Mouse (Mus musculus) heart, adult 2 months (tissue): ENCODE results near the gene Aox4. TPM values are rescaled to one million over a fixed set of nuclear protein-coding genes. Genes with fewer than 3 reads are reported as not detected.

Experiments used
- DNase-seq, 2 experiments: peaks; one replicate each; pipeline ENCODE4 v3.0.0; 2021
- H3K27ac ChIP-seq: fragments of 200-600 bp; 2 replicates; pipeline ENCODE4 v1.8.1; 2022
- H3K27me3 ChIP-seq: fragments of 200-500 bp; 2 replicates; pipeline ENCODE4 v1.6.1; 2012; ENCODE audit warnings: mild to moderate bottlenecking, low read length, inconsistent platforms, mixed read lengths; ENCODE audit not compliant: control insufficient read depth, insufficient read depth
- H3K36me3 ChIP-seq: fragments of 200-500 bp; 2 replicates; pipeline ENCODE4 v1.6.1; 2012; ENCODE audit warnings: low read length, inconsistent platforms; ENCODE audit not compliant: control insufficient read depth, insufficient read depth
- H3K4me1 ChIP-seq: fragments of 200-500 bp; 2 replicates; pipeline ENCODE4 v1.6.1; 2011; ENCODE audit warnings: low read length; ENCODE audit not compliant: control insufficient read depth, insufficient read depth
- H3K4me3 ChIP-seq: fragments of 200-600 bp; 2 replicates; pipeline ENCODE4 v1.8.1; 2022
- H3K79me2 ChIP-seq: fragments of 200-500 bp; replicated peaks from 2 replicates; pipeline ENCODE4 v1.6.1; 2012; ENCODE audit warnings: mild to moderate bottlenecking, inconsistent platforms, low read length, moderate library complexity, mixed read lengths; ENCODE audit not compliant: control insufficient read depth, insufficient read depth
- H3K9ac ChIP-seq: fragments of 200-500 bp; 2 replicates; pipeline ENCODE4 v1.6.1; 2012; ENCODE audit warnings: low read depth, mild to moderate bottlenecking, control low read depth, inconsistent platforms, low read length, mixed read lengths
- CTCF ChIP-seq: fragments of 200-600 bp; IDR thresholded peaks from 2 replicates; pipeline ENCODE4 v1.8.1; 2022; ENCODE audit warnings: antibody characterized with exemption, mild to moderate bottlenecking, moderate library complexity
- EP300 ChIP-seq: fragments of 200-500 bp; IDR thresholded peaks from 2 replicates; pipeline ENCODE4 v1.6.1; 2011; ENCODE audit warnings: low read depth, low read length, control low read depth; ENCODE audit not compliant: insufficient read depth
- POLR2A ChIP-seq: fragments of 200-500 bp; IDR thresholded peaks from 2 replicates; pipeline ENCODE4 v1.6.1; 2011; ENCODE audit warnings: mild to moderate bottlenecking, low read depth, low read length, control low read depth; ENCODE audit not compliant: insufficient read depth
- WGBS: fragments of 180-500 bp; shearing (Covaris S2); methylation state at CpG from one replicate; pipeline ENCODE4 v1.1.7; 2018; 5-methylcytosine and 5-hydroxymethylcytosine counted together
- intact Hi-C: fragments of 180-260 bp; cut with DNase I; formaldehyde crosslinking; loops from one replicate; pipeline ENCODE4 v1.15.1; 2025
- polyA plus RNA-seq: library from polyadenylated mRNA; depleted of rRNA; stranded (reverse); fragments of >200 nt; gene quantifications from 2 replicates; pipeline ENCODE4 v1.2.3, GENCODE M21; 2012
- total RNA-seq, 2 experiments: library from RNA; stranded (reverse); gene quantifications; 2 replicates each; pipeline ENCODE4 v1.2.3; 2021

The Aox4 gene
- total and polyA plus RNA-seq, 3 experiments, result not detected

DNA sequence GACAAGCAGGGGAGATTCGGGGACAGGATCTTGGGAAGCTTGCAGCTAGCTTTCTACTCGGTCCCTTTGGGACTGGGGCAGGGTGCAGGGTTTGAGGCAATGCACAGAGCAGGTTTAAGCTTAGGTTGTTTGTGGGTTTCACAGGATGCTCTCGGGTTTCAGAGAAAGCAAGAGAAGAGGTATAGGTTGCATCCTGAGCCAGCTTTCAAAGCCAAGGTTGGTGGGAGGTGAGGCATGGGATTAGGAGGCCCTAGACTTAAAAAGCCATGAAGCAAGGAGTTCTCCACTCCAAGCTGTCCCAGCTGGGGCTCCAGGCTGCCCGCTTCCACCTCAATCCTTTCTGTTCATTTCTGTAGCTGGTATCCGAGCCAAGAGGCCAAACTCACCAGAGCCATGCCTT is 67.8 kb downstream of the Aox4 start, which contains the start of gene Aox2:
Gene Aox2, plus strand, starts transcription at position 301 of the 400 bp plus-strand sequence.
- DNase-seq, result no peak
- Histone ChIP-seq H3K79me2 (no peaks in the 10 kb centered on the region), H3K27ac (no peak within 1 kb of the TSS), H3K4me3 (no peak within 1 kb of the TSS), H3K36me3 (no peaks in the 10 kb centered on the region), H3K4me1 (no peaks in the 10 kb centered on the region), H3K9ac (no peak within 1 kb of the TSS), H3K27me3 (no peaks in the 10 kb centered on the region)
- no peak for TF ChIP-seq CTCF
- TF ChIP-seq POLR2A, result no peak
- TF ChIP-seq EP300, result no peak
- intact Hi-C loops, result no loop called here
- 71% methylated on average over 5 of the region's 5 CpGs for whole genome bisulfite sequencing

DNA sequence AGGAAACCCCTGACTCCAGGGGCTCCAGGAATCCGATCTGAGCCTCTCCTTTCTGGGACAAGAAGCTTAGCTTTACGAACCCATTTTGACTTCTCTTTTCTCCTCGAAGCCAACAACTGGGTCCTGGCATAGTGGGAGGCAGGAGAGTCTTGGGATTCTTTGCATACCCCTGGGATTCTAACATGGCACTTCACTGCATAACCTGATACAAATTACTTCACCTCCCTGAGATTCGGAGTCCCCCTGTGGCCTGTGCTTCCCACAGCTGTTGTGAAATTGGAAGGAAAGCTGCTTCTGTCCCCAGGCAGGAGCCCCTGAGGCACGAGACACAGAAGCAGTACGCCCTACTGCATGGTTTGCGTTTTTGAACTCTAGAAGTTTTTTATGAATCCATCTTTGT is 68.3 kb downstream of the Aox4 start:
- 67% methylated on average over 7 of the region's 7 CpGs for WGBS
- TF ChIP-seq POLR2A (no peak), EP300 (no peak), CTCF (no peak)
- H3K9ac ChIP-seq, result no peak overlapping the region
- no peaks in the 10 kb centered on the region for H3K36me3 ChIP-seq
- intact Hi-C loops, result no loop called here
- DNase-seq, result no peak
- H3K4me1 ChIP-seq, result no peaks in the 10 kb centered on the region
- no peak overlapping the region for H3K27ac ChIP-seq
- H3K4me3 ChIP-seq, result no peak overlapping the region
- no peaks in the 10 kb centered on the region for H3K27me3 ChIP-seq
- no peaks in the 10 kb centered on the region for H3K79me2 ChIP-seq

DNA sequence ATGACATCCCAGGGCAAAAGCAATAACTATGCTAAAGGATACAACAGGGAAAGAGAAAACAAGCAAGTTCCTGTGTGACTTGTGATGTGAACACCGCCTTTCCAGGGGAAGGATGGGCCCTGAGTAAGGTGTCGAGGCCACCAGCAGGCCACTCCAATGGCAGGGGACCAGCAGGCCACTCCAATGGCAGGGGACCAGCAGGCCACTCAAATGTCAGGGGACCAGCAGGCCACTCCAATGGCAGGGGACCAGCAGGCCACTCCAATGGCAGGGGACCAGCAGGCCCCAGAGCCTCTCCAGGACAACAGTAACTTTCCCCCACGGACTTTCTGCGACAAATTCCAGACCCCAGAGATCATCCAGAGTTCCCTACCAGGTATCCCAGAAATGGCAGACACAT is 70.2 kb downstream of the Aox4 start:
- Histone ChIP-seq H3K9ac (no peak overlapping the region), H3K27me3 (no peaks in the 10 kb centered on the region), H3K4me1 (no peaks in the 10 kb centered on the region), H3K36me3 (no peaks in the 10 kb centered on the region), H3K4me3 (no peak overlapping the region), H3K27ac (no peak overlapping the region), H3K79me2 (no peaks in the 10 kb centered on the region)
- intact Hi-C loops, result no loop called here
- no peak for DNase-seq
- no peak for TF ChIP-seq CTCF
- TF ChIP-seq EP300, result no peak
- no peak for TF ChIP-seq POLR2A
- WGBS, result 58% methylated on average over 4 of the region's 4 CpGs

DNA sequence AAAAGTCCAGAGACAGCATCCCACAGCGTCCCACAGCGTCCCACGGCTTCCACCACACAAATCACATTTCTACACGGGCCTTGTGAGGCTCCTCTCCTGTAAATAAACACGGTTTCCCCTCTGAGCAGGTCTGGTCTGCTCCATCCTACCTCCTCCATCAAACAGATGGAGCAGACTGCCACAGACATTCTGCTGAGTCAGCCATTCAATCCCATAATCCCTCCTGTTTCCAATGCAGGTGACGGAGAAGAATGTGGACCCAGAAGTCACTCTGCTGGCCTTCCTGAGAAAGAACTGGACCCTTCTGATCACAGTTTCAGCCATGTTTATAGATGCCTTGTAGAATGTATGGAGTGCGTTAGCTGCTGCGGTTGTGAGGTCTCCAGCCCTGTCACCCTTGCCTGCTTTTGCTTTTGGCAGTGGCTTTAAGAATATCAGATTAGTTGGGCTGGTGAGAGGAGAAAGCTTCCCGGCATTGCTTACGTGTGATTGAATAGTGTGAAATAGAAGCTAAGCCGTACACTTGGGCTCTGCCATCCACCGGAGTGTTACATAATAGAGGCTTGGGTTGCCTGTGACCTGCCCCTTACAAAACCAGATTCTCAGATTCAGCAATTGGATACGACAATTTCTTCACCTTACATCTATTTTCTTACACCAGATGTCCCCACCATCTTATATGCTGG is 70.9 kb downstream of the Aox4 start:
- no peak for DNase-seq
- TF ChIP-seq POLR2A (no peak), CTCF (no peak), EP300 (no peak)
- WGBS, result 77% methylated on average over 13 of the region's 13 CpGs
- Histone ChIP-seq H3K4me1 (no peaks in the 10 kb centered on the region), H3K27ac (no peak overlapping the region), H3K27me3 (no peaks in the 10 kb centered on the region), H3K4me3 (no peak overlapping the region), H3K9ac (no peak overlapping the region), H3K36me3 (no peaks in the 10 kb centered on the region), H3K79me2 (no peaks in the 10 kb centered on the region)
- intact Hi-C loops, result no loop called here

DNA sequence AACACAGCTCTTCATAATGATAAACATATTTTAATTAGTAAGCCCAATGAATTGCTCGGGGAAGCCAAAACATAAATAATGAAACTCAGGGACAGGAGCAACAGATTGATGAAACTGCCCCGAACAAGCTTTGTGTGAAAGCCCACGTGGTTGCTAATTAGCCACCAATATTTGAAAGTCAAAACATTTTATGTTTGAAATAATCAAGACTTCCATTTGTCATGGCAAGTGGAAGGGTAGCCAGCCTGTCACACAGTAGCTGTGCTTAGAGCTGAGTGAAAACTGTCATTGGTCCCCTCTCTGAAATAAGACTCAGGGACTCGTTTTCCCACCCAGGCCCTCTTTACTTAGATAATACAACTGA is 71.4 kb downstream of the Aox4 start:
- intact Hi-C loops, result no loop called here
- WGBS, result 76% methylated on average over 4 of the region's 4 CpGs

DNA sequence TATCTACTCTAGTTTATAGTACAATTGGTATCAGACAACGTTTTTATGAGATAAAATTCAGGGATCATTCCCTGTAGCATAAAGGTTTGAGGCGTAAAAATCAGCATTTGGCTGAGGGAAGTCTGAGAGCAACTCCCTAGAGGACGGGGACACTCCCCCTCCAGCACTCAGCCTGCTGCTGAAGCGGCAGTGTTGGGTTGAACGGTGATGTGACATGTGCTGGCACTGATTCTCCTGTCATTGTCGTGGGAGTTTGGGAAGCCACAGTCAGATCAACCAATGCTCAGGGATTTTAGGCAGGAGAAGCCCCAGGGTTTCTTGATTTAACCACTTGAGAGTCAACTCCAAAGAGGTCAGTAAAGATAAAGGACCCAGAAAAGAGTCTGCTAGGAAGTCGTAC is 74.3 kb downstream of the Aox4 start:
- WGBS, result 30% methylated on average over 7 of the region's 7 CpGs
- H3K9ac ChIP-seq, result no peak overlapping the region
- H3K4me3 ChIP-seq, result no peak overlapping the region
- no peaks in the 10 kb centered on the region for H3K79me2 ChIP-seq
- TF ChIP-seq CTCF (no peak), POLR2A (no peak), EP300 (no peak)
- no peaks in the 10 kb centered on the region for H3K4me1 ChIP-seq
- no peaks in the 10 kb centered on the region for H3K27me3 ChIP-seq
- no peaks in the 10 kb centered on the region for H3K36me3 ChIP-seq
- intact Hi-C loops, result no loop called here
- no peak for DNase-seq
- H3K27ac ChIP-seq, result no peak overlapping the region

More for the DNA sequence above, 71.4 kb downstream of the Aox4 start:
- Histone ChIP-seq H3K27ac (no peak overlapping the region), H3K9ac (no peak overlapping the region), H3K79me2 (no peaks in the 10 kb centered on the region), H3K4me1 (no peaks in the 10 kb centered on the region), H3K27me3 (no peaks in the 10 kb centered on the region), H3K4me3 (no peak overlapping the region), H3K36me3 (no peaks in the 10 kb centered on the region)
- no peak for DNase-seq
- TF ChIP-seq CTCF, result no peak
- TF ChIP-seq EP300, result no peak
- no peak for TF ChIP-seq POLR2A
